Mouse (Mus musculus): ENCODE measurements around the gene Lrrc74b. TPM values are rescaled to one million over a fixed set of nuclear protein-coding genes. Genes with fewer than 3 reads are reported as not detected.
"Not testable (repeated sequence)": the region's sequence is repeated elsewhere in the genome, so short reads cannot be mapped to it uniquely, and the experiment has no call there.

The Lrrc74b gene
- total RNA-seq, 2 experiments from 2014 or later = 0.92 to 0.94 TPM

DNA sequence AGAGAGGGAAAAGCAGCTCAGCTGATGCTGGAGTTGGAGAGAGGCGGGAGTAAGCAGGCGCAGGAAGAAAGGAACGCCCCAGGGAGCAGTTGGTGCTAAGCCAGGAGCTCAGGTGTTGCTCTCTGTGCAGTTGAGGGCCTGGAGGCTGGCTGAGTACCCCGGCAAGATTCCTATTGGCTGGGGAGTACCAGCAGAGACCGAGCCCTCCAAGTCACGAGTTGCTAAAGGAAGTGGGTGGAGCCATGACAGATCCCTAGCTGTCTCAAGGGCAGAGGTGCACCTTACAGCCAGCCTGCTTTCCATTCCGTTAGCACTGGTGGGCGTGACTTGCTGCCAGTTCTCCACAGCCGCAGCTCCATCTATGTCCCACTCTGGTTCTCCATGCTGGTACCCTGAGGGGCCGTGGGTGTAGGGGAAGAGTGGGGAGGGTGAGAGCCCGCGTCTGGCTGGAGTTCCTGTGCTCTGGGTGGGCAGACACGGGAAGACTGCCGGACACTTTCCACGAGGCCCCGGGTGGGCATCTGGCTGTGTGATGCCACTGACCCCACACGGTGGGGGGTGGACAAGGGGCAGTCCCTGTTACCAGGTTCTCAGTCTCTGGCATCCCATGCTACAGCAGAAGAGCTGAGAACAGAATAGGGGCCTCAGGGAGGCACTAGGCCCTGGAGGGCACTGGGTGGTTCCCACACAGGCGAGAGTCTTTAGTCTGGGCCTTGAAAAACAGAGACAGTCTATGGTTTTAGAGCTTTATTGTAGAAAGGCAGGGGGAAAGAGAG is 6.9 kb downstream of the Lrrc74b start:
- no peak for DNase-seq (ENCODE audit: low spot score in 2 of 2)

DNA sequence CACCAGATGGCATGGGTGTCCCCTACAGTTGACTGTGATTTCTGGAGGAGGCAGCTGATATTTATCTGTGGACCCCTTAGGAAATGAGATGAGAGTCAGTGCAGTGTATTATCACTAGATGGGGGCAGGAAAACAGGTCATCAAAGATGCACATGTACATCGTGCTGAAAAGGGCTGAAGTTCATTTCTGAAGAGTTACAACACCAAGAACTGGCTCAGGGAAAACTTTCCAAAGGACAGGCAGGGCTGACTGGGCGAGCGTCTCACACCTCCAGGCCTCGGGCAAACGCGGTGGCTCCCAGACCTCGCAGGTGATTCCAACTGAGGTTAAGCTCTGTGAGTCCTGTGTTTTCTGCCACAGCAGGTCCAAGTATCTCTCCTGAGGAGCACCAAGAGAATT is 8.2 kb downstream of the Lrrc74b start:
- no peak for DNase-seq (ENCODE audit: low spot score in 2 of 2)

- DNase-seq (ENCODE audit: low spot score in 2 of 2) = no peak
Measured at GRCm38 (mm10) chr16:17542632-17543031, 18.4 kb downstream of the Lrrc74b start.

DNA sequence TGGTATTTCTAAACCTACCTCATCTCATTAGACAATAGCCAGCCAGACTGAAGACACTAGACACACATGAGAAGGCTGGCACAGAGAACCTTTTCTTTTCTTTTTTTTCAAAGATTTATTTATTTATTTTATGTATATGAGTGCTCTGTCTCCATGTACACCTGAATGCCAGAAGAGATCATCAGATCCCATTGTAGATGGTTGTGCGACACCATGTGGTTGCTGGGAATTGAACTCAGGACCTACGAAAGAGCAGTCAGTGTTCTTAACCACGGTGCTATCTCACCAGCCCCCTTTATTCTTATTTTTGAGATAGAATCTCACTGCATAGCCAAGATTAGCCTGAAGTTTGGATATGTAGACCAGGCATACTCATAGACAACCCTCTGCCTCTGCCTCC is 24.5 kb downstream of the Lrrc74b start:
- no peak for DNase-seq (ENCODE audit: low spot score in 2 of 2)

GRCm38 (mm10) chr16:17532676-17533329 is 28.2 kb downstream of the Lrrc74b start:
- DNase-seq (ENCODE audit: low spot score in 2 of 2) = no peak

DNA sequence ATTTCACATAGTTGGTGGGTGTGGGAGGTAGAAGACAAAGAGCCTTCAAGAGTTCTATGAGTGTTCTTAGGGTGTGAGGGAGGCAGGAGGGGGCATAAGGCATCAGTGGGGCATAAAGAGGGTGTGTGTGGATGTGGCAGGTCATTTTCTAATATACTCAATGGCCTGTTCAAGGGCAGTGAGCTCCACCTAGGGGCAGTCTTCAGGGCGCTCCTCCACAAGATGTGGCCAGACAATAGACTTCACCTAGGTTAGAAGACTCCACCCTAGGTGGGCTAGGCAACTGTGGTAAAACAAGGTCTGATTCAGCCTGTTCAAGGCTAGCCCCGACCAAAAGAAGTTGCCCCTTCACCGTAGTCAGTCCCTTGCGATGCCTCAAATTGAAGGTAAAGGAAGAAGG is 28.8 kb downstream of the Lrrc74b start:
- no peak for DNase-seq (ENCODE audit: low spot score in 2 of 2)

DNA sequence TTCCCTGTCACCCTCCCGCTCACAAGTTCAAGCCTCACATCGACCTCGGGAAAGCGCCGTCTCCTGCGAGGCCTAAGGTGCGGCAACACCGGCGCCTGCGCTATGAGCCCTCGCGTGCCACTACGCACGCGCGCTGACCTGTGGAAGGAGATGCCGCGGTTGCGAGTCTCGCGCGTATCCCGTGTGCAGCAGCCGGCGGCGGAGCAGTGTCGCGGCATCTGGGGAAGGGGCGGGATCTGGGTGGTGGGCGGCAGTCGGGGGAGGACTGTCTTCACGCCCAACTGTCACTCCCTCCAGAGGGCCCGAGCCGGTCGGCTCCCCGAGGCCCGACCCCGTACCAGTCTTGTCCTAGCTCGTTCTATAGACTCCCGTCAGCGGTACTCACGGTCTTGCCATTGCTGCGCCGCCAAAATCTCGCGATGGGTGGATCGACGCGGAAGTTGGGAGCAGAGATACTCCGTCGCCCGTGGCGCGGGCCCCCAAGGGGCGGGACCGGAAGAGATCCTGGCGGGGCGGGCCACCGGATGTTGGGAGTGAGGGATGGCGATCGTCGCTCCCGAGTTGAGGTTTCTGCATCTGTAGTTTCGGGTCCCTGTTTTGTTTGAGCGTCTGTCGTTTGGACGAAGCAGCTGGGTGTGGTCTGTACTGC is 30.3 kb downstream of the Lrrc74b start, which contains the start of gene Thap7:
Thap7 (minus strand) TSS at position 497 of the 649 bp plus-strand sequence.
- peak; percentile 95 to 96 for DNase-seq (ENCODE audit: low spot score in 2 of 2)

DNA sequence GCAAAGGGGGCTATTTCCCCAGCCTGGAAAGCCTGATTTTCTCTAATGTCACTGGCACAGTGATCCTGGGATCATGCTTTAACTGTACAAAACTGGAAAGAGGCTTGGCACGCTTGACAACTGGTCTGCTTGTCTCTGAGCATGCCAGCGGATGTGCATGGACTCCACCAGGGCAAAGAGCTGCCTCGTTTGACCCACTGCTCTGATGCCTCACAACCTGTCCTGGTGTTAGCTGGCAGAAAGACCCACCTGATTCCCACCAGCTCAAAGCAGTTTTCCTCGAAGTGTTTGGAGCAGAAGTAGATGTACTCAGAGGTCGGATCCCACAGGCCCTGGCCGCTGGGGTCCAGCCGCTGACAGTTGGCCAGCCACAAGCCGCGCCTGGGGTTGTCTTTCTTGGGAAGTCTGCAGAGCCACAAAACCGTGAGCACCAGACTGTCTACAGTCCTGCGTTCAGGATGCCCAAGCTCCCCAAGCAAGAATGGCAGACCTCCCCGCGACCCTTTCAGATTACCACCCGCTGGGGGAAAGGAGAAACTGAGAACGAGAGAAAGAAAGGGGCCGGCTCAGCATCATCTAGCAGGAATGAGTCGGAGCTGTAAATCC is 31.0 kb downstream of the Lrrc74b start:
- peak in 1 of 2 experiments; percentile 28 for DNase-seq (ENCODE audit: low spot score in 2 of 2)

DNA sequence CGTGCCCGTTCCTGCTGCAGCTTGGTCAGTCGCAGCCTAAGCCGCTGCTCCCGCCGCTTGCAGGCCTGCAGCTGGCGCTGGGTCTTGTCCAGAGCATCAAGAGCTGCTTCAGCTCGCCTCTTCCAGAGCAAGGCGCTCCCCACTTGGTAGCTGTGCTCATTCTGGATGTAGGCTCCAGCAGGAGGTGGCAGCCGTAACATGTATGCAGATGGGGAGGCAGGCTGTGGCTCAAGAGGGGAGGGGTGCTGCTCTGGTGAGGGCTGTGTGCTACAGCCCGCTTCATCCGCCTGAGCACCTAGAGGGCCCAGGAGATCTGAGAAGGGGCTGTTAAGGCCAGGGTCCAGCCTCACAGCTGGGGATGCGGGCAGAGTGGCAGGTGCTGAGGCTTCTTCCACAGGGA is 32.8 kb downstream of the Lrrc74b start:
- DNase-seq (ENCODE audit: low spot score in 2 of 2) = no peak

DNA sequence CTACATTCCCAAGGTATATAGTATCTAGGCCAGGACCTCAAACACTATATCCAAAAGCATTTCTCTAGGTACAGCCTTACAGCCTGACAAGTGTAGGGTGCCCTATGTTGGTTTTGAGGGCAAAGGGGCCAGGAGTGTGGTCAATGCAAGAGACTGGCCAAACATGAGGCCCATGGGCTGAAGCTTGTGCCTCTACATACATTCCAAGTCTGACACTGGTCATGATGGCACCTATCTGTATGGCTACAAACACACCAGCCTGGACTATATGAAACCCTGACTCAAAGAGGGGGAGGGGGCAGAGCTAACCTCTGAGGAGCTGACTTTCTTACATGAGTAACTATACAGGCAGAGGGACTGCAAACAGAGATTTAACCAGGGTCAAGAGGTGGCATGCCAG is 33.4 kb downstream of the Lrrc74b start:
- no peak for DNase-seq (ENCODE audit: low spot score in 2 of 2)

- DNase-seq (ENCODE audit: low spot score in 2 of 2) = no peak
Measured at GRCm38 (mm10) chr16:17526223-17526622, 34.8 kb downstream of the Lrrc74b start.

GRCm38 (mm10) chr16:17525524-17525923 is 35.5 kb downstream of the Lrrc74b start:
- no peak for DNase-seq (ENCODE audit: low spot score in 2 of 2)

DNA sequence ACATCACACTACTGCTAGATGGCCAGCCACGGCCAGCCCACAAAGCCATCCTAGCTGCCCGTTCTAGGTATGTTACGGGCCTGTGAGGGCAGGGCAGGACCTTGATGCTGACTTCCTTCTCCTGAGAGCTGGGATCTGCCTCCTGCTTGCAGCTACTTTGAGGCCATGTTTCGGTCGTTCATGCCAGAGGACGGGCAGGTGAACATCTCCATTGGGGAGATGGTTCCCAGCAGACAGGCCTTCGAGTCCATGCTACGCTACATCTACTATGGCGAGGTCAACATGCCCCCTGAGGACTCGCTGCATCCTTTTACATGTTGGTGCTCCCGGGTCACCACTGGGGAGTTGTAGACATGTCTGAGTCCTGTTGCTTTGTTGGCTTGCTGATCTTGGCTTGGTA is 36.9 kb downstream of the Lrrc74b start:
- DNase-seq (ENCODE audit: low spot score in 2 of 2) = no peak

GRCm38 (mm10) chr16:17518910-17519309 is 42.1 kb downstream of the Lrrc74b start:
- DNase-seq (ENCODE audit: low spot score in 2 of 2) = no peak

DNA sequence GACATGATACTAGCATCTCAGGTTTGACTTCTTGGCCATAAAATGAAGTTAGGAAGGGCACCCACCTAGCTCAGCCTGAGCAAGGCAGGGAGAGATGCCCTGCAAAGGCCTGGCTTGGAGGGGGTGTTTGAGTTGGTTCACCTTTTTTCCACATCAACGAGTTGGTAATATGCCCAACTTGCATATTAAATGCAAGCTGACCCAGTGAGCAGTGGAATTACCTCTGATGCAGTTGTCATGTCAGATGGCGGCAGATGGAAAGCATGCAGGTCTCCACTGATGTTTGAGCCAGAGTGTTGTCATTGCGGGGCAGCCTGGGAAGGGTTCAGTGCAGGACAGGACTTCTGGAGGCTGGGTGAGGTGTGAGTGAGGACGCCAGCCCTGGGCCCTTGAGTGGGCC is 49.6 kb downstream of the Lrrc74b start:
- DNase-seq (ENCODE audit: low spot score in 2 of 2) = no peak

DNA sequence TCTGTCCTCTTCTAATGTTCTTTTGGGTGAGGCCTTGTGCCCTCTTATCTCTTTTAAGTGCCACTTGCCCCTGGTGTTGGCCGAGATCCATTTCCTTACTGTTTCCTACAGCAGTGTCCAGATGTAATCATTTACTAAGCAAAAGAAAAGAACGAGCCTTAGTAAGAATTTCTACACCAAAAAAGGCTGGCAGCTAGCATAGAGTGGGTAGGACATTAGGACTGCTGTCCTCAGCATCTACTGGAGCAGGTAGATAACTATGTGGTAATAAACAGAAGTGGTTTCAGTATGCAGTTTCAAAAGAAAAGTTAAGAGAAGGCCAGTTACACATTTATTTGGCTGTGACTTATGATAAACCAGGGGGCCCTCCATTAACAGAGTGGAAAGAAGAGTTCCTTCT is 50.4 kb downstream of the Lrrc74b start:
- DNase-seq (ENCODE audit: low spot score in 2 of 2) = no peak

DNA sequence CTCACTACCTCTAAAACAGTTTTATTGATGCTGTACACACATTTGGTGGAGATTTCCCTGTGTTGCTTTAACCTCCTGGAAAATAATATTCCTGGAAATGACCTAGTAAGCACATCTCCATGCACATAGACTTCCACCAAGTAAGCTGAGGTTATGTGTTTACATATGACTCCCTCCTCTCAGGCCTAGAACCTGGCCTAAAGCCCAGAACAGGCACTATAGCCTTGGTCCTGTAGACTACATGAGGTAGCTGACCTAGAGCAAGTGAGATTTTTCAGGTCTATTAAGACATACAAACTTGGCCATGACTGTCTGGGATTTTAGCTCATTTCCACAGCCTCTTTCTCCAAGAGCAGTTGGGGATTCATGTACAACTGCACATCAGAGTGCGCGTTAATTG is 50.9 kb downstream of the Lrrc74b start:
- no peak for DNase-seq (ENCODE audit: low spot score in 2 of 2)

GRCm38 (mm10) chr16:17509240-17509597 is 51.8 kb downstream of the Lrrc74b start:
- DNase-seq (ENCODE audit: low spot score in 2 of 2) = no peak

- peak; percentile 87 to 95 for DNase-seq (ENCODE audit: low spot score in 2 of 2)
Measured at GRCm38 (mm10) chr16:17508546-17509239, 52.4 kb downstream of the Lrrc74b start, which contains the start of gene Lztr1. Gene Lztr1 (plus strand): TSS chr16:17508688.

- DNase-seq (ENCODE audit: low spot score in 2 of 2) = not testable (repeated sequence)
Measured at GRCm38 (mm10) chr16:17508031-17508430, 53.0 kb downstream of the Lrrc74b start.

GRCm38 (mm10) chr16:17507018-17507552 is 54.0 kb downstream of the Lrrc74b start:
- no peak for DNase-seq (ENCODE audit: low spot score in 2 of 2)
